Mouse (Mus musculus) E14TG2a.4 (cell line): ENCODE results near the gene Rad52.
A peak's percentile ranks its signal among the peaks of the same experiment; 100 is the strongest.

Experiments
- H3K27me3 ChIP-seq: 2 replicates; pipeline ENCODE4 v1.6.1; 2014; ENCODE audit warnings: low read length, control low read depth; ENCODE audit not compliant: insufficient read depth
- H3K36me3 ChIP-seq: 2 replicates; pipeline ENCODE4 v1.6.1; 2014; ENCODE audit warnings: low read length, control low read depth; ENCODE audit not compliant: insufficient read depth
- H3K4me1 ChIP-seq: replicated peaks from 2 replicates; pipeline ENCODE4 v1.6.1; 2014; ENCODE audit warnings: low read depth, low read length, control low read depth
- H3K4me3 ChIP-seq: replicated peaks from 2 replicates; pipeline ENCODE4 v1.5.1; 2014; ENCODE audit warnings: mild to moderate bottlenecking, low read length
- H3K9me3 ChIP-seq: 2 replicates; pipeline ENCODE4 v1.6.1; 2014; ENCODE audit warnings: low read length, control low read depth
- CTCF ChIP-seq: conservative IDR thresholded peaks from 2 replicates; pipeline ENCODE4 v1.5.1; 2014; ENCODE audit warnings: low read length
- NANOG ChIP-seq: IDR thresholded peaks from 2 replicates; pipeline ENCODE4 v1.6.1; 2014; ENCODE audit warnings: borderline replicate concordance, low read length, mixed read lengths
- POU5F1 ChIP-seq: IDR thresholded peaks from 2 replicates; pipeline ENCODE4 v1.6.1; 2014; ENCODE audit warnings: low read length, borderline replicate concordance

The Rad52 gene

GRCm38 (mm10) chr6:119903081-119903789, 737 bp downstream of the Rad52 start:
- H3K36me3 ChIP-seq, result peaks cover 18% of the 10 kb centered on the region
- no peaks in the 10 kb centered on the region for H3K27me3 ChIP-seq
- H3K9me3 ChIP-seq, result no peaks in the 10 kb centered on the region
- H3K4me1 ChIP-seq, result peaks cover 20% of the 10 kb centered on the region
- TF ChIP-seq POU5F1, result no peak
- TF ChIP-seq NANOG, result no peak
- no peak for TF ChIP-seq CTCF
- peak overlapping the region; percentile 98 for H3K4me3 ChIP-seq

GRCm38 (mm10) chr6:119905461-119905860, 3.0 kb downstream of the Rad52 start:
- no peaks in the 10 kb centered on the region for H3K9me3 ChIP-seq
- no peak for TF ChIP-seq CTCF
- no peak for TF ChIP-seq POU5F1
- no peak for TF ChIP-seq NANOG
- H3K4me1 ChIP-seq, result peaks cover 20% of the 10 kb centered on the region
- H3K27me3 ChIP-seq, result no peaks in the 10 kb centered on the region
- H3K4me3 ChIP-seq, result peak overlapping the region; percentile 50; the same call in 1 of the 2 replicates
- H3K36me3 ChIP-seq, result peaks cover 23% of the 10 kb centered on the region

- peaks cover 11% of the 10 kb centered on the region for H3K4me1 ChIP-seq
- TF ChIP-seq CTCF, result no peak
- TF ChIP-seq NANOG, result no peak
- TF ChIP-seq POU5F1, result no peak
- no peaks in the 10 kb centered on the region for H3K9me3 ChIP-seq
- no peaks in the 10 kb centered on the region for H3K27me3 ChIP-seq
- no peak overlapping the region for H3K4me3 ChIP-seq
- peaks cover 75% of the 10 kb centered on the region for H3K36me3 ChIP-seq
These were observed 9.5 kb downstream of the Rad52 start for GRCm38 (mm10) chr6:119912046-119912445.

GRCm38 (mm10) chr6:119915710-119916109, 13.2 kb downstream of the Rad52 start:
- Histone ChIP-seq H3K4me1 (peaks cover 33% of the 10 kb centered on the region), H3K36me3 (peaks cover 91% of the 10 kb centered on the region), H3K9me3 (no peaks in the 10 kb centered on the region), H3K27me3 (no peaks in the 10 kb centered on the region), H3K4me3 (no peak overlapping the region)
- TF ChIP-seq CTCF (no peak), NANOG (no peak), POU5F1 (no peak)

- TF ChIP-seq NANOG, result no peak
- TF ChIP-seq POU5F1, result no peak
- no peak for TF ChIP-seq CTCF
- Histone ChIP-seq H3K36me3 (peaks cover 89% of the 10 kb centered on the region), H3K27me3 (no peaks in the 10 kb centered on the region), H3K4me3 (peak overlapping the region; percentile 35), H3K9me3 (no peaks in the 10 kb centered on the region), H3K4me1 (peaks cover 21% of the 10 kb centered on the region)
These were observed 16.2 kb downstream of the Rad52 start for GRCm38 (mm10) chr6:119918561-119919181.

GRCm38 (mm10) chr6:119922136-119922535, 19.6 kb downstream of the Rad52 start:
- TF ChIP-seq POU5F1 (no peak), CTCF (no peak), NANOG (no peak)
- H3K9me3 ChIP-seq, result no peaks in the 10 kb centered on the region
- H3K27me3 ChIP-seq, result no peaks in the 10 kb centered on the region
- H3K4me3 ChIP-seq, result no peak overlapping the region
- H3K4me1 ChIP-seq, result peaks cover 28% of the 10 kb centered on the region
- peaks cover 92% of the 10 kb centered on the region for H3K36me3 ChIP-seq

- no peak for TF ChIP-seq NANOG
- no peak for TF ChIP-seq POU5F1
- TF ChIP-seq CTCF, result no peak
- Histone ChIP-seq H3K27me3 (no peaks in the 10 kb centered on the region), H3K4me1 (peaks cover 28% of the 10 kb centered on the region), H3K36me3 (peaks cover 92% of the 10 kb centered on the region), H3K9me3 (no peaks in the 10 kb centered on the region), H3K4me3 (no peak overlapping the region)
These were observed 20.0 kb downstream of the Rad52 start for GRCm38 (mm10) chr6:119922544-119922943.

GRCm38 (mm10) chr6:119924235-119925005, 21.9 kb downstream of the Rad52 start:
- H3K4me1 ChIP-seq, result peaks cover 13% of the 10 kb centered on the region
- no peak overlapping the region for H3K4me3 ChIP-seq
- H3K9me3 ChIP-seq, result no peaks in the 10 kb centered on the region
- no peaks in the 10 kb centered on the region for H3K27me3 ChIP-seq
- TF ChIP-seq NANOG (no peak), POU5F1 (no peak)
- H3K36me3 ChIP-seq, result peaks cover 97% of the 10 kb centered on the region
